Mouse (Mus musculus) heart, postnatal 10 days (tissue): ENCODE results near the gene Frrs1. TPM values are rescaled to one million over a fixed set of nuclear protein-coding genes. Genes with fewer than 3 reads are reported as not detected.

Experiments used
- DNase-seq, 2 experiments: peaks; one replicate each; pipeline ENCODE4 v3.0.0; 2021
- intact Hi-C: fragments of 180-260 bp; cut with DNase I; formaldehyde crosslinking; loops from one replicate; pipeline ENCODE4 v1.15.1; 2025
- total RNA-seq, 2 experiments: library from RNA; stranded (reverse); gene quantifications; 2 replicates each; pipeline ENCODE4 v1.2.3; 2021

Frrs1 gene
- total RNA-seq, 2 experiments from 2014 or later: 6.6 to 7.7 TPM

- intact Hi-C loops: loop anchor here (10.0 kb wide), 1 partner anchor 893 kb away; no protein-coding TSS in a partner anchor
- no peak for DNase-seq
These were observed 32.9 kb downstream of the Frrs1 start for GRCm38 (mm10) chr3:116892206-116892563.

- no peak for DNase-seq
- intact Hi-C loops: loop anchor here (10.0 kb wide), 1 partner anchor 892 kb away; no protein-coding TSS in a partner anchor
These were observed 33.6 kb downstream of the Frrs1 start for GRCm38 (mm10) chr3:116892872-116893271.

GRCm38 (mm10) chr3:116904158-116904557, 44.9 kb downstream of the Frrs1 start:
- DNase-seq: peak; percentile 84 to 88
- intact Hi-C loops: loop anchor here (1.0 to 10.0 kb wide), 6 partner anchors 157 to 961 kb away; partner anchors contain the start of gene Snx7

- intact Hi-C loops: loop anchor here (2.0 to 10.0 kb wide), 4 partner anchors 46 to 959 kb away; partner anchors contain the start of gene Snx7
- peak; percentile 58 to 68 for DNase-seq
These were observed 46.6 kb downstream of the Frrs1 start for GRCm38 (mm10) chr3:116905898-116906297.

- DNase-seq: no peak
- intact Hi-C loops: loop anchor here (2.0 to 10.0 kb wide), 4 partner anchors 46 to 958 kb away; partner anchors contain the start of gene Snx7
These were observed 47.3 kb downstream of the Frrs1 start for GRCm38 (mm10) chr3:116906596-116906995.

GRCm38 (mm10) chr3:116914374-116914773, 55.1 kb downstream of the Frrs1 start:
- peak; percentile 46 to 50 for DNase-seq
- intact Hi-C loops: loop anchor here (2.0 kb wide), 1 partner anchor 52 kb away; no protein-coding TSS in a partner anchor

- peak; percentile 65 to 74 for DNase-seq
- intact Hi-C loops: loop anchor here (2.0 kb wide), 1 partner anchor 52 kb away; no protein-coding TSS in a partner anchor
These were observed 55.7 kb downstream of the Frrs1 start for GRCm38 (mm10) chr3:116914931-116915330.

GRCm38 (mm10) chr3:116917016-116917415, 57.8 kb downstream of the Frrs1 start:
- intact Hi-C loops: no loop called here
- no peak for DNase-seq

GRCm38 (mm10) chr3:116921535-116921934, 62.3 kb downstream of the Frrs1 start:
- intact Hi-C loops: no loop called here
- DNase-seq: no peak

- no peak for DNase-seq
- intact Hi-C loops: no loop called here
These were observed 63.8 kb downstream of the Frrs1 start for GRCm38 (mm10) chr3:116923042-116923441.

- intact Hi-C loops: loop anchor here (1.0 kb wide), 1 partner anchor 35 kb away; no protein-coding TSS in a partner anchor
- DNase-seq: peak; percentile 67
These were observed 69.7 kb downstream of the Frrs1 start for GRCm38 (mm10) chr3:116928994-116929393.

- intact Hi-C loops: no loop called here
- DNase-seq: no peak
These were observed 73.9 kb downstream of the Frrs1 start for GRCm38 (mm10) chr3:116933158-116933557.

- intact Hi-C loops: no loop called here
- DNase-seq: no peak
These were observed 77.8 kb downstream of the Frrs1 start for GRCm38 (mm10) chr3:116936934-116937691.

- DNase-seq: peak; percentile 53 to 54
- intact Hi-C loops: no loop called here
These were observed 81.7 kb downstream of the Frrs1 start for GRCm38 (mm10) chr3:116940804-116941558.

- intact Hi-C loops: no loop called here
- DNase-seq: no peak
These were observed 82.4 kb downstream of the Frrs1 start for GRCm38 (mm10) chr3:116941559-116942117.

- no peak for DNase-seq
- intact Hi-C loops: no loop called here
These were observed 83.5 kb downstream of the Frrs1 start for GRCm38 (mm10) chr3:116942751-116943150.

- intact Hi-C loops: no loop called here
These were observed 84.2 kb downstream of the Frrs1 start for GRCm38 (mm10) chr3:116943422-116943821.

GRCm38 (mm10) chr3:116946476-116946875, 87.2 kb downstream of the Frrs1 start:
- intact Hi-C loops: no loop called here
- DNase-seq: no peak

More at GRCm38 (mm10) chr3:116943422-116943821, 84.2 kb downstream of the Frrs1 start:
- DNase-seq: peak; percentile 74 to 80

GRCm38 (mm10) chr3:116950665-116951115, 91.4 kb downstream of the Frrs1 start:
- DNase-seq: no peak
- intact Hi-C loops: loop anchor here (5.0 kb wide), 1 partner anchor 43 kb away; no protein-coding TSS in a partner anchor

- intact Hi-C loops: loop anchor here (5.0 kb wide), 1 partner anchor 44 kb away; no protein-coding TSS in a partner anchor
- no peak for DNase-seq
These were observed 92.2 kb downstream of the Frrs1 start for GRCm38 (mm10) chr3:116951489-116951888.
